ENCODE assay signal across 13 mouse cellular contexts in genomic region chr9:53665428-53665827, GRCm38 (mm10). TPM values are rescaled to one million over a fixed set of nuclear protein-coding genes. Genes with fewer than 3 reads are reported as not detected.
A peak's percentile ranks its signal among the peaks of the same experiment; 100 is the strongest.
DNase-seq lines count a peak whose midpoint lies in the region; ATAC-seq and TF ChIP-seq lines count a peak whose summit lies in the region.
"Had no signal": no experiment of that assay in that cellular context is flagged by ENCODE, and none has a peak within 500 bp of the region (broad histone marks: within the 10 kb centered on the region; RNA-seq: fewer than 3 reads in every experiment).

No protein-coding gene starts in this region.

- no peaks in the 10 kb centered on the region for H3K9me3 ChIP-seq in liver, embryonic 11.5 days (ENCODE audit: control insufficient read depth, low read length)
- H3K9me3 ChIP-seq in forebrain, embryonic 12.5 days: no peaks in the 10 kb centered on the region
- H3K9me3 ChIP-seq in limb, embryonic 10.5 days (replicated peaks): no peaks in the 10 kb centered on the region
- H3K9me3 ChIP-seq in midbrain, postnatal 0 days (ENCODE audit: low read length): no peaks in the 10 kb centered on the region

- no peak for TF ChIP-seq CTCF in midbrain, postnatal 0 days (IDR thresholded peaks at IDR 0.05)

- ATAC-seq in liver, embryonic 11.5 days (replicated peaks; ENCODE audit: low FRiP score): no peak
- no peak for ATAC-seq in forebrain, embryonic 12.5 days (ENCODE audit: low FRiP score)
- ATAC-seq in midbrain, postnatal 0 days (ENCODE audit: low FRiP score): no peak

- no peaks in the 10 kb centered on the region for H3K27me3 ChIP-seq in liver, embryonic 11.5 days (replicated peaks; ENCODE audit: control insufficient read depth, insufficient read depth, low read length)
- H3K27me3 ChIP-seq in forebrain, embryonic 12.5 days: no peaks in the 10 kb centered on the region
- H3K27me3 ChIP-seq in limb, embryonic 10.5 days (ENCODE audit: low read depth, poor library complexity, severe bottlenecking): no peaks in the 10 kb centered on the region
- H3K27me3 ChIP-seq in midbrain, postnatal 0 days (ENCODE audit: insufficient read depth, low read length): no peaks in the 10 kb centered on the region

- H3K4me3 ChIP-seq in liver, embryonic 11.5 days (ENCODE audit: low read depth, low read length): no peak overlapping the region
- peak overlapping the region; percentile 89; the same call in 1 of the 2 replicates for H3K4me3 ChIP-seq in forebrain, embryonic 12.5 days (replicated peaks)
- H3K4me3 ChIP-seq in limb, embryonic 10.5 days: peak overlapping the region; percentile 97; the same call in 1 of the 2 replicates
- H3K4me3 ChIP-seq in midbrain, postnatal 0 days (ENCODE audit: low read depth, low read length): 0 out of 2 replicates have a peak overlapping the region, but pooled peaks have one; percentile 96

- H3K4me1 ChIP-seq in liver, embryonic 11.5 days (replicated peaks; ENCODE audit: control insufficient read depth, insufficient read depth, low read length): no peaks in the 10 kb centered on the region
- H3K4me1 ChIP-seq in forebrain, embryonic 12.5 days: peaks cover 23% of the 10 kb centered on the region
- H3K4me1 ChIP-seq in limb, embryonic 10.5 days: peaks cover 13% of the 10 kb centered on the region
- peaks cover 8% of the 10 kb centered on the region; the same call in 1 of the 2 replicates for H3K4me1 ChIP-seq in midbrain, postnatal 0 days (ENCODE audit: insufficient read depth, low read length)

- no peaks in the 10 kb centered on the region for H3K36me3 ChIP-seq in liver, embryonic 11.5 days (ENCODE audit: control insufficient read depth, insufficient read depth, low read length)
- H3K36me3 ChIP-seq in forebrain, embryonic 12.5 days (replicated peaks): no peaks in the 10 kb centered on the region
- H3K36me3 ChIP-seq in limb, embryonic 10.5 days: peaks cover 9% of the 10 kb centered on the region; the same call in 1 of the 2 replicates
- H3K36me3 ChIP-seq in midbrain, postnatal 0 days (ENCODE audit: insufficient read depth, low read length): no peaks in the 10 kb centered on the region

- H3K27ac ChIP-seq in liver, embryonic 11.5 days (ENCODE audit: low read depth, low read length): no peak overlapping the region
- no peak overlapping the region for H3K27ac ChIP-seq in forebrain, embryonic 12.5 days
- no peak overlapping the region for H3K27ac ChIP-seq in limb, embryonic 10.5 days
- H3K27ac ChIP-seq in midbrain, postnatal 0 days (ENCODE audit: low read depth, low read length): no peak overlapping the region
- H3K27ac ChIP-seq: kidney, postnatal 0 days had no signal

- no peak overlapping the region for H3K9ac ChIP-seq in liver, embryonic 11.5 days (ENCODE audit: low read depth, low read length)
- no peak overlapping the region for H3K9ac ChIP-seq in forebrain, embryonic 12.5 days
- H3K9ac ChIP-seq in midbrain, postnatal 0 days (replicated peaks; ENCODE audit: low read length, poor library complexity, severe bottlenecking): no peak overlapping the region

- peak overlapping the region; percentile 83 for H3K4me2 ChIP-seq in liver, embryonic 11.5 days
- peak overlapping the region; percentile 76 for H3K4me2 ChIP-seq in forebrain, embryonic 12.5 days
- H3K4me2 ChIP-seq in midbrain, postnatal 0 days (ENCODE audit: low read depth, low read length, poor library complexity, severe bottlenecking): peak overlapping the region; percentile 86

- no peak for DNase-seq in liver, embryonic 11.5 days (ENCODE audit: low spot score)
- no peak for DNase-seq in liver
- DNase-seq in limb, embryonic 10.5 days (ENCODE audit: low spot score): no peak
- DNase-seq in midbrain, postnatal 0 days (ENCODE audit: low spot score): no peak
- no peak for DNase-seq in right cerebral cortex, postnatal 36 days (ENCODE audit: low spot score in 2 of 2)
- DNase-seq in thymus, postnatal 36 days: no peak
- no peak for DNase-seq in ovary, postnatal 14 days (ENCODE audit: low spot score)
- DNase-seq: adrenal gland, postnatal 10 days; cerebellum, adult 9-11 months; gastrocnemius, postnatal 14 days; thymus, postnatal 14 days had no signal

RNA-seq across cellular contexts. Expression of gene Cul5, which starts 4.4 kb away (rescaled TPM):
- 28.3 and 29.8 TPM in 2 replicates for polyA plus RNA-seq in liver, embryonic 11.5 days (2014; fragmentation: Nextera tagmentation; extraction: Ambion mirVana)
- 48.4 and 48.6 TPM in 2 replicates for polyA plus RNA-seq in forebrain, embryonic 12.5 days (2016; fragmentation: Nextera tagmentation; extraction: Ambion mirVana)
- polyA plus RNA-seq in limb, embryonic 10.5 days (2016; fragmentation: Nextera tagmentation; extraction: Ambion mirVana): 37.0 and 41.7 TPM in 2 replicates
- total RNA-seq in midbrain, postnatal 0 days (2014; rRNA removed): 45.3 and 47.0 TPM in 2 replicates
- 31.5 and 36.6 TPM in 2 replicates for polyA plus RNA-seq in midbrain, postnatal 0 days (2015; fragmentation: Nextera tagmentation; extraction: Ambion mirVana)

RNA-seq across cellular contexts. Expression of gene Rab39, which starts 40.6 kb away (rescaled TPM):
- polyA plus RNA-seq in liver, embryonic 11.5 days (2014; fragmentation: Nextera tagmentation; extraction: Ambion mirVana): 0.60 and 0.92 TPM in 2 replicates
- polyA plus RNA-seq in forebrain, embryonic 12.5 days (2016; fragmentation: Nextera tagmentation; extraction: Ambion mirVana): 3.6 and 4.1 TPM in 2 replicates
- polyA plus RNA-seq in limb, embryonic 10.5 days (2016; fragmentation: Nextera tagmentation; extraction: Ambion mirVana): 0.53 and 1.0 TPM in 2 replicates
- 1.2 and 2.5 TPM in 2 replicates for total RNA-seq in midbrain, postnatal 0 days (2014; rRNA removed)
- 0.83 and 1.5 TPM in 2 replicates for polyA plus RNA-seq in midbrain, postnatal 0 days (2015; fragmentation: Nextera tagmentation; extraction: Ambion mirVana)
- total RNA-seq: gastrocnemius, postnatal 14 days had no signal

RNA-seq across cellular contexts. Expression of gene Acat1, which starts 55.2 kb away (rescaled TPM):
- 63.3 and 71.8 TPM in 2 replicates for polyA plus RNA-seq in liver, embryonic 11.5 days (2014; fragmentation: Nextera tagmentation; extraction: Ambion mirVana)
- 79.0 and 86.2 TPM in 2 replicates for polyA plus RNA-seq in forebrain, embryonic 12.5 days (2016; fragmentation: Nextera tagmentation; extraction: Ambion mirVana)
- 26.2 and 36.9 TPM in 2 replicates for polyA plus RNA-seq in limb, embryonic 10.5 days (2016; fragmentation: Nextera tagmentation; extraction: Ambion mirVana)
- 126 and 130 TPM in 2 replicates for total RNA-seq in midbrain, postnatal 0 days (2014; rRNA removed)
- 169 and 182 TPM in 2 replicates for polyA plus RNA-seq in midbrain, postnatal 0 days (2015; fragmentation: Nextera tagmentation; extraction: Ambion mirVana)
